Mouse (Mus musculus) myocyte (in vitro differentiated cells): ENCODE measurements around the gene Alg12. TPM values are rescaled to one million over a fixed set of nuclear protein-coding genes. Genes with fewer than 3 reads are reported as not detected.
A peak's percentile ranks its signal among the peaks of the same experiment; 100 is the strongest.

ENCODE experiments used
- H3K27me3 ChIP-seq: one replicate; pipeline ENCODE4 v1.6.1; 2011; ENCODE audit not compliant: control insufficient read depth, insufficient read depth, insufficient read length
- H3K36me3 ChIP-seq: one replicate; pipeline ENCODE4 v1.6.1; 2011; ENCODE audit not compliant: control insufficient read depth, insufficient read depth
- H3K4me2 ChIP-seq: one replicate; pipeline ENCODE4 v1.6.1; 2011; ENCODE audit warnings: low read depth, control low read depth
- H3K4me3 ChIP-seq: one replicate; pipeline ENCODE4 v1.5.1; 2011; ENCODE audit warnings: mild to moderate bottlenecking, control low read depth, moderate library complexity
- H3K79me2 ChIP-seq: one replicate; pipeline ENCODE4 v1.6.1; 2011; ENCODE audit not compliant: control insufficient read depth, insufficient read depth
- H3ac ChIP-seq: one replicate; pipeline ENCODE4 v1.6.1; 2011; ENCODE audit not compliant: control insufficient read depth, insufficient read length
- MAX ChIP-seq: IDR thresholded peaks from one replicate; pipeline ENCODE4 v1.6.1; 2011; ENCODE audit warnings: low read depth, mild to moderate bottlenecking, control low read depth
- MYOG ChIP-seq, 3 experiments: IDR thresholded peaks; one replicate each; pipeline ENCODE4 v1.6.1; 2011; ENCODE audit warnings: control low read depth in 2 of 3, low read depth in 2 of 3, mild to moderate bottlenecking in 2 of 3; ENCODE audit not compliant: insufficient read length in 2 of 3, control insufficient read depth in 1 of 3, insufficient read depth in 1 of 3
- POLR2AphosphoS2 ChIP-seq: IDR thresholded peaks from one replicate; pipeline ENCODE4 v1.6.1; 2011; ENCODE audit warnings: low read depth, control low read depth; ENCODE audit not compliant: insufficient read length
- REST ChIP-seq: IDR thresholded peaks from one replicate; pipeline ENCODE4 v1.6.1; 2011; ENCODE audit warnings: mild to moderate bottlenecking, control low read depth, moderate library complexity; ENCODE audit not compliant: insufficient read depth, insufficient read length
- USF1 ChIP-seq: IDR thresholded peaks from one replicate; pipeline ENCODE4 v1.6.1; 2011; ENCODE audit warnings: low read depth, mild to moderate bottlenecking, control low read depth, moderate library complexity
- polyA plus RNA-seq: library from polyadenylated mRNA; unstranded; fragments of >200 nt; fragmentation: generic; extraction: Trizol; gene quantifications from one replicate; pipeline ENCODE4 v1.2.1, GENCODE M21; 2012; ENCODE audit warnings: missing spikeins

Gene Alg12
- polyA plus RNA-seq, 1 experiment: 15.0 TPM

GRCm38 (mm10) chr15:88755761-88756160 is 63.4 kb downstream of the Alg12 start:
- Histone ChIP-seq H3K27me3 (no peaks in the 10 kb centered on the region), H3K4me3 (no peak overlapping the region), H3K4me2 (no peak overlapping the region), H3K36me3 (peaks cover 11% of the 10 kb centered on the region), H3ac (no peak overlapping the region), H3K79me2 (peaks cover 80% of the 10 kb centered on the region)
- TF ChIP-seq MYOG (IDR thresholded peaks at IDR 0.05; ENCODE audit: control insufficient read depth in 1 of 3, insufficient read depth in 1 of 3, insufficient read length in 2 of 3, low read depth in 2 of 3): peak in 1 of 3 experiments; percentile 22
- peak; percentile 57 for TF ChIP-seq POLR2AphosphoS2
- TF ChIP-seq MAX: no peak
- peak; percentile 15 for TF ChIP-seq REST
- TF ChIP-seq USF1: no peak

Other genes starting within 250 kb of the Alg12 start
- 0.68 TPM for gene Zdhhc25, start 219.0 kb downstream of the Alg12 start, polyA plus RNA-seq
- 26.4 TPM for gene Brd1, start 85.1 kb downstream of the Alg12 start, polyA plus RNA-seq
- 9.5 TPM for gene Zbed4, start 67.7 kb downstream of the Alg12 start, polyA plus RNA-seq
- gene Creld2, start 328 bp upstream of the Alg12 start, polyA plus RNA-seq: 49.3 TPM
- gene Pim3, start 42.9 kb upstream of the Alg12 start, polyA plus RNA-seq: 26.9 TPM
- gene Ttll8, start 135.1 kb upstream of the Alg12 start, polyA plus RNA-seq: not detected
- gene Mlc1, start 159.7 kb upstream of the Alg12 start, polyA plus RNA-seq: not detected
- gene Mov10l1, start 163.6 kb upstream of the Alg12 start, polyA plus RNA-seq: not detected
- not detected for gene Panx2, start 240.4 kb upstream of the Alg12 start, polyA plus RNA-seq